Mouse (Mus musculus): ENCODE measurements around the gene Haus8. TPM values are rescaled to one million over a fixed set of nuclear protein-coding genes. Genes with fewer than 3 reads are reported as not detected.
A peak's percentile ranks its signal among the peaks of the same experiment; 100 is the strongest.
"Not testable (repeated sequence)": the region's sequence is repeated elsewhere in the genome, so short reads cannot be mapped to it uniquely, and the experiment has no call there.

Gene Haus8
- polyA plus RNA-seq, 1 experiment from 2014 or later, result 55.5 TPM

DNA sequence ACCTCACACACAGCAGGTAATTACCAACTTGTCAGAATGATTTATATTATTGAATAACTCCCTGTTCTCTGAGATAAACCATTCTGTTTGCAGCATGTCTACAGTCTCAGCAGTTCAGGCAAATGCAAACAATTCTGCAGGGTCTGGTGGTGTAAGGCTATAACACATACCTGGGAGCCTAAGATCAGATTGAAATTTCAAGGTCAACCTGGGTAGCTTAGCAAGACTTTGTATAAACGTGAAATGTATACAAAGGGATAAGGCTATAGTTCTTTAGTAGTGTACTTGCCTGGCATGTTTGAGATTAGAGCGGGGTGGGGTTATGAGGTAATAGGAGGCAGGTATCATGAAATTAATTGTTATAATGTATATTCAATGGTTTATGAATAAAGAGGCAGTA, 30.0 kb downstream of the Haus8 start:
- Histone ChIP-seq H3K9ac (ENCODE audit: low read depth, low read length) (no peak overlapping the region), H3K4me3 (ENCODE audit: low read length) (no peak overlapping the region), H3K27me3 (ENCODE audit: control insufficient read depth, insufficient read depth, low read length) (no peaks in the 10 kb centered on the region), H3K4me2 (replicated peaks; ENCODE audit: low read depth, low read length) (no peak overlapping the region), H3K36me3 (ENCODE audit: control insufficient read depth, insufficient read depth, low read length) (no peaks in the 10 kb centered on the region), H3K4me1 (ENCODE audit: control insufficient read depth, insufficient read depth, low read length) (no peaks in the 10 kb centered on the region), H3K9me3 (ENCODE audit: control insufficient read depth, low read length) (no peaks in the 10 kb centered on the region), H3K27ac (ENCODE audit: low read depth, low read length) (no peak overlapping the region)
- WGBS, result 88% methylated on average over 2 of the region's 2 CpGs
- ATAC-seq (ENCODE audit: low FRiP score, low TSS enrichment), result no peak

DNA sequence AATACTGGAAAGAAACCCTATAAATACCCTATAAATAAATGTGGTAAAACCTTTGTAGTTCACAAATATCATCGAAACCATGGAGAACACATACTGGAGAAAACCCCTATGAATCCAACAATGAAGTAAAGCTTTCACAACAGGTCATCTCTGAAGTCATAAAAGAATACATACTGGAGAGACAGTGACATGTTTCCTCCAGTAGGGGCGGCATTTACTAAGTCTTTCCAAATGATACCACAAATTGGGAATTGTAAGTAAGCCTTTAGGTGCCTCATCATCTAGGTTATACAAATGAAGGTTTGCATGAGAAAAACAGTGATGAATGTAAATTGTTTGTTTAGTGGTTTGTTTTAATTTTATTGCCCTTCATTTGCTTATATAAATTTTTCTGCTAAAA, 48.2 kb downstream of the Haus8 start:
- Histone ChIP-seq H3K4me1 (ENCODE audit: control insufficient read depth, insufficient read depth, low read length) (no peaks in the 10 kb centered on the region), H3K36me3 (ENCODE audit: control insufficient read depth, insufficient read depth, low read length) (no peaks in the 10 kb centered on the region), H3K4me2 (replicated peaks; ENCODE audit: low read depth, low read length) (no peak overlapping the region), H3K27me3 (ENCODE audit: control insufficient read depth, insufficient read depth, low read length) (no peaks in the 10 kb centered on the region), H3K9ac (ENCODE audit: low read depth, low read length) (no peak overlapping the region), H3K4me3 (ENCODE audit: low read length) (no peak overlapping the region), H3K27ac (ENCODE audit: low read depth, low read length) (no peak overlapping the region), H3K9me3 (ENCODE audit: control insufficient read depth, low read length) (no peaks in the 10 kb centered on the region)
- WGBS, result 51% methylated on average over 2 of the region's 2 CpGs
- no peak for ATAC-seq (ENCODE audit: low FRiP score, low TSS enrichment)

DNA sequence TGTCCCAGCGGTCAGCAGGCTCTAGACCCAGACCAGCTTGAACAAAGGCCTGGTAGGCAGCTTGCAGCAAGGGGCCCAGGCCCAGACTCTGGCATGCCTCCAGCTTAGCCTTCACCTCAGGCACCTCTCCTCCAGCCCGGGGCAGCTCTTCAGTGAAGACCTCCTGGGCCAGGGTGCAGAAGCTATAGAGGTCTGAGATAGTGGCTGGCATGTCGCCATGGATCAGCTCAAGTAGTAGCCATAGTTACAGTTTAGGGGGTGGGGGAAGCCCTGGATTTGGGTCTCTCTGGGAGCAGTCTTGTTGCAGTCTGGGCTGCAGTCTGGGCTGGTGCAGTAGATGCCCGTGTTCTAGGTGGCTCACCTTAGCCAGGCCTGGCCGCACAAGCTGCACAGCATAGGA, 58.5 kb downstream of the Haus8 start:
- not testable (repeated sequence) for H3K4me3 ChIP-seq (ENCODE audit: low read length); H3K4me1 ChIP-seq (ENCODE audit: control insufficient read depth, insufficient read depth, low read length); H3K9me3 ChIP-seq (ENCODE audit: control insufficient read depth, low read length); H3K4me2 ChIP-seq (replicated peaks; ENCODE audit: low read depth, low read length); H3K27ac ChIP-seq (ENCODE audit: low read depth, low read length); H3K27me3 ChIP-seq (ENCODE audit: control insufficient read depth, insufficient read depth, low read length); H3K36me3 ChIP-seq (ENCODE audit: control insufficient read depth, insufficient read depth, low read length); H3K9ac ChIP-seq (ENCODE audit: low read depth, low read length); ATAC-seq (ENCODE audit: low FRiP score, low TSS enrichment)
- WGBS, result 98% methylated on average over 3 of the region's 5 CpGs

DNA sequence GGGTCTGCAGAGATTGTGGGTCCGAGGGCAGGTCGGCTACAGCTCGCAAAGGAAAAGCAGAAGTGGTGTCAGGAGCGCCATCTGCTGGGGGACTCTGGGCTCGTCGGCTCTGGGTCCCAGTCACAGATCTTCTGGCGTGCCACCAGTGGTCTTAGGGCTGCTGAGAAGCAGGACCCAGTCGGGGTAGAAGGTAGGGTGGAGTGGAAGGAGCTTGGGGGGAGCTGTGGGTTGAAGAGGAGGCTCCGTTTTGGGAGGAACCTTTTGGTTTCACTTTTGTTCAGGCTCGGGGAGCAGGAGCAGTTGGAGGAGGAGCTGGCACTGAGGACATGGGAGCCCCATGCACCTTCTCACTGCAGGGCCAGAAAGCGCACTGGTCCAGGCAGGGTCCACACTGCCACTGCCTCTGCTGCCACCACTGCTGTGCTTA, 67.2 kb downstream of the Haus8 start:
- ATAC-seq (ENCODE audit: low FRiP score, low TSS enrichment), result peak; percentile 55; the same call in 1 of the 2 replicates
- not testable (repeated sequence) for H3K27me3 ChIP-seq (ENCODE audit: control insufficient read depth, insufficient read depth, low read length); H3K9ac ChIP-seq (ENCODE audit: low read depth, low read length); H3K36me3 ChIP-seq (ENCODE audit: control insufficient read depth, insufficient read depth, low read length); H3K4me2 ChIP-seq (replicated peaks; ENCODE audit: low read depth, low read length); H3K4me1 ChIP-seq (ENCODE audit: control insufficient read depth, insufficient read depth, low read length); H3K27ac ChIP-seq (ENCODE audit: low read depth, low read length); H3K9me3 ChIP-seq (ENCODE audit: control insufficient read depth, low read length)
- peak overlapping the region; percentile 12; the same call in 1 of the 2 replicates for H3K4me3 ChIP-seq (ENCODE audit: low read length)
- 0% methylated on average over 3 of the region's 11 CpGs for WGBS

Other genes starting within 250 kb of the Haus8 start
- gene Myo9b, start 220 bp downstream of the Haus8 start, polyA plus RNA-seq (2014; fragmentation: Nextera tagmentation; extraction: Ambion mirVana), result 14.6 and 23.7 TPM in 2 replicates
- 112 and 115 TPM in 2 replicates for gene Use1, start 93.9 kb upstream of the Haus8 start, polyA plus RNA-seq (2014; fragmentation: Nextera tagmentation; extraction: Ambion mirVana)
- gene Ocel1, start 98.4 kb upstream of the Haus8 start, polyA plus RNA-seq (2014; fragmentation: Nextera tagmentation; extraction: Ambion mirVana), result 4.6 and 5.2 TPM in 2 replicates
- 134 and 149 TPM in 2 replicates for gene Nr2f6, start 109.0 kb upstream of the Haus8 start, polyA plus RNA-seq (2014; fragmentation: Nextera tagmentation; extraction: Ambion mirVana)
- gene Ushbp1, start 122.9 kb upstream of the Haus8 start, polyA plus RNA-seq (2014; fragmentation: Nextera tagmentation; extraction: Ambion mirVana), result 10.4 and 12.3 TPM in 2 replicates
- gene Babam1, start 123.9 kb upstream of the Haus8 start, polyA plus RNA-seq (2014; fragmentation: Nextera tagmentation; extraction: Ambion mirVana), result 107 and 125 TPM in 2 replicates
- 28.5 and 38.2 TPM in 2 replicates for gene Ankle1, start 133.1 kb upstream of the Haus8 start, polyA plus RNA-seq (2014; fragmentation: Nextera tagmentation; extraction: Ambion mirVana)
- gene Abhd8, start 190.7 kb upstream of the Haus8 start, polyA plus RNA-seq (2014; fragmentation: Nextera tagmentation; extraction: Ambion mirVana), result 26.5 and 32.5 TPM in 2 replicates
- 178 and 192 TPM in 2 replicates for gene Mrpl34, start 192.0 kb upstream of the Haus8 start, polyA plus RNA-seq (2014; fragmentation: Nextera tagmentation; extraction: Ambion mirVana)
- gene Dda1, start 196.3 kb upstream of the Haus8 start, polyA plus RNA-seq (2014; fragmentation: Nextera tagmentation; extraction: Ambion mirVana), result 106 and 113 TPM in 2 replicates
- gene Ano8, start 213.0 kb upstream of the Haus8 start, polyA plus RNA-seq (2014; fragmentation: Nextera tagmentation; extraction: Ambion mirVana), result 2.9 and 3.4 TPM in 2 replicates
- 6.6 and 8.4 TPM in 2 replicates for gene Gtpbp3, start 215.2 kb upstream of the Haus8 start, polyA plus RNA-seq (2014; fragmentation: Nextera tagmentation; extraction: Ambion mirVana)
- gene Plvap, start 238.8 kb upstream of the Haus8 start, polyA plus RNA-seq (2014; fragmentation: Nextera tagmentation; extraction: Ambion mirVana), result 117 and 123 TPM in 2 replicates

All from kidney, embryonic 14.5 days (tissue).